Mouse (Mus musculus) testis, adult 2 months (tissue): ENCODE measurements around the gene Lrrc51.

Experiments used
- CTCF ChIP-seq: fragments of 200-500 bp; IDR thresholded peaks from 2 replicates; pipeline ENCODE4 v1.5.1; 2012; ENCODE audit warnings: low read depth, mild to moderate bottlenecking, inconsistent platforms, low read length, moderate library complexity; ENCODE audit not compliant: control insufficient read depth, insufficient read depth, insufficient replicate concordance
- POLR2A ChIP-seq: fragments of 200-500 bp; IDR thresholded peaks from 2 replicates; pipeline ENCODE4 v1.6.1; 2012; ENCODE audit warnings: low read depth, mild to moderate bottlenecking, inconsistent platforms, low read length, moderate library complexity; ENCODE audit not compliant: control insufficient read depth

DNA sequence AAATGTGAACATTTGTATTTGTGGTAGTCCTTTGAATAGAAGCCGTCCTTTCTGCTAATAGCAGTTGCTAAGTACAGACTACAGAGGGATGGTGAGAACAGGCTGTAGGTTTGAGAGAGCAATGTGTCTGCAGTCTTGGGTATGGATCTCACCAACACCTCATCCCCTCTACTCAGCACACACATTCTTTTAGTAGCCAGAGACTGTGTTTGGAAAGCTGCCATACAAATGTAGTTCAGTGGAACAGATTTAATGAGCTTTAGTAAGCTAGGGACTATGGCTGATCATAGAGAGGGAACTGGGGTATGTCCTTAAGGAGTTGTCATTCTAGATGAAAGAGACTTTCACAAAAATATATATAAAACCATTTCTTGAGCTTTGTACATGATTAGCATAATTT lies 33.6 kb upstream of the Lrrc51 start:
- TF ChIP-seq CTCF (no peak), POLR2A (no peak)
